Comparison of ENCODE assay signal across 26 mouse cellular contexts in genomic region chr8:71981032-71981431, GRCm38 (mm10). TPM values are rescaled to one million over a fixed set of nuclear protein-coding genes. Genes with fewer than 3 reads are reported as not detected.
DNase-seq lines count a peak whose midpoint lies in the region; ATAC-seq and TF ChIP-seq lines count a peak whose summit lies in the region.
"Had no signal": no experiment of that assay in that cellular context is flagged by ENCODE, and none has a peak within 500 bp of the region (broad histone marks: within the 10 kb centered on the region; RNA-seq: fewer than 3 reads in every experiment).

No protein-coding gene starts in this region.

- H3K4me2 ChIP-seq in hindbrain, embryonic 14.5 days (replicated peaks) = no peak overlapping the region
- H3K4me2 ChIP-seq: embryonic facial prominence, embryonic 15.5 days; heart, embryonic 13.5 days; liver, embryonic 12.5 days; neural tube, embryonic 12.5 days; stomach, embryonic 15.5 days had no signal

- TF ChIP-seq CTCF in kidney, adult 2 months (conservative IDR thresholded peaks at IDR 0.05; ENCODE audit: insufficient read depth, insufficient read length, low read depth, low read length) = no peak

- H3K36me3 ChIP-seq in kidney, adult 2 months (ENCODE audit: control insufficient read depth, insufficient read depth, low read length) = no peaks in the 10 kb centered on the region
- H3K36me3 ChIP-seq in hindbrain, embryonic 14.5 days (replicated peaks; ENCODE audit: control insufficient read depth, insufficient read depth) = no peaks in the 10 kb centered on the region
- H3K36me3 ChIP-seq: embryonic facial prominence, embryonic 15.5 days; heart, embryonic 13.5 days; hindbrain, embryonic 10.5 days; liver, embryonic 12.5 days; neural tube, embryonic 12.5 days; stomach, embryonic 15.5 days had no signal

- no peaks in the 10 kb centered on the region for H3K4me1 ChIP-seq in kidney, adult 2 months (ENCODE audit: control insufficient read depth, insufficient read depth, low read length)
- no peaks in the 10 kb centered on the region for H3K4me1 ChIP-seq in hindbrain, embryonic 14.5 days (replicated peaks; ENCODE audit: control insufficient read depth, insufficient read depth, low read length)
- H3K4me1 ChIP-seq: embryonic facial prominence, embryonic 15.5 days; hindbrain, embryonic 10.5 days; neural tube, embryonic 12.5 days; stomach, embryonic 15.5 days had no signal

- H3K9me3 ChIP-seq in hindbrain, embryonic 14.5 days (ENCODE audit: control insufficient read depth, low read length) = no peaks in the 10 kb centered on the region
- H3K9me3 ChIP-seq: embryonic facial prominence, embryonic 15.5 days; heart, embryonic 13.5 days; hindbrain, embryonic 10.5 days; liver, embryonic 12.5 days; neural tube, embryonic 12.5 days; stomach, embryonic 15.5 days had no signal

- TF ChIP-seq POLR2A in kidney, adult 2 months (IDR thresholded peaks at IDR 0.05; ENCODE audit: low read depth, low read length) = no peak

- ATAC-seq in common myeloid progenitor, adult 5-6 weeks (replicated peaks; ENCODE audit: low read depth, poor library complexity, severe bottlenecking) = peak; percentile 72
- 0 out of 2 replicates have a peak, but pooled peaks have one; percentile 19 for ATAC-seq in neutrophil, adult 5-6 weeks (ENCODE audit: extremely low read depth, insufficient number of reproducible peaks, low FRiP score, poor library complexity, severe bottlenecking)
- ATAC-seq in hindbrain, embryonic 14.5 days (ENCODE audit: low FRiP score) = no peak
- ATAC-seq: liver, embryonic 12.5 days had no signal

- H3K27me3 ChIP-seq in kidney, adult 2 months (replicated peaks; ENCODE audit: control insufficient read depth, insufficient read depth, low read length) = no peaks in the 10 kb centered on the region
- H3K27me3 ChIP-seq in hindbrain, embryonic 14.5 days (ENCODE audit: control insufficient read depth, insufficient read depth, low read length) = no peaks in the 10 kb centered on the region
- H3K27me3 ChIP-seq: embryonic facial prominence, embryonic 15.5 days; heart, embryonic 13.5 days; liver, embryonic 12.5 days; neural tube, embryonic 12.5 days; stomach, embryonic 15.5 days had no signal

- H3K9ac ChIP-seq in hindbrain, embryonic 14.5 days = no peak overlapping the region
- H3K9ac ChIP-seq: embryonic facial prominence, embryonic 15.5 days; heart, embryonic 13.5 days; liver, embryonic 12.5 days; neural tube, embryonic 12.5 days; stomach, embryonic 15.5 days had no signal

- H3K27ac ChIP-seq in kidney, adult 2 months (ENCODE audit: insufficient read depth, low read depth, low read length) = no peak overlapping the region
- no peak overlapping the region for H3K27ac ChIP-seq in hindbrain, embryonic 14.5 days
- H3K27ac ChIP-seq: embryonic facial prominence, embryonic 15.5 days; heart, embryonic 13.5 days; hindbrain, embryonic 10.5 days; liver, embryonic 12.5 days; macrophage; neural tube, embryonic 12.5 days; stomach, embryonic 15.5 days had no signal

- H3K4me3 ChIP-seq in kidney, adult 2 months (ENCODE audit: insufficient read depth, low read depth, low read length) = no peak overlapping the region
- H3K4me3 ChIP-seq in hindbrain, embryonic 14.5 days (replicated peaks; ENCODE audit: low read length) = no peak overlapping the region
- H3K4me3 ChIP-seq: embryonic facial prominence, embryonic 15.5 days; heart, embryonic 13.5 days; hindbrain, embryonic 10.5 days; liver, embryonic 12.5 days; neural tube, embryonic 12.5 days; stomach, embryonic 15.5 days had no signal

- peak; percentile 12 for DNase-seq in kidney, adult 2 months
- no peak for DNase-seq in kidney, adult 18-20 months
- DNase-seq in lung, postnatal 14 days = peak; percentile 15
- no peak for DNase-seq in lung, postnatal 4 days
- no peak for DNase-seq in cerebellum, adult 9-11 months
- no peak for DNase-seq in hindbrain, embryonic 14.5 days (ENCODE audit: low spot score)
- DNase-seq: adrenal gland, adult 2 months; cerebellum, adult 2 months; gastrocnemius, postnatal 25 days; thymus, postnatal 14 days had no signal

- 28% methylated on average over 2 of the region's 2 CpGs for WGBS in kidney, adult 2 months
- 78% methylated on average over 2 of the region's 2 CpGs for WGBS in hindbrain, embryonic 14.5 days

RNA-seq across cellular contexts. Expression of gene Cyp4f18, which starts 28.4 kb away (rescaled TPM):
- polyA plus RNA-seq in kidney, adult 2 months (2012; rRNA removed) = 1.7 and 3.3 TPM in 2 replicates
- total RNA-seq in common myeloid progenitor, adult 5-6 weeks (2017) = 0.64 and 1.6 TPM in 2 replicates
- total RNA-seq in neutrophil, adult 5-6 weeks (2017) = 257 and 280 TPM in 2 replicates
- polyA plus RNA-seq in hindbrain, embryonic 14.5 days (2014; fragmentation: Nextera tagmentation; extraction: Ambion mirVana) = 0.20 and 0.53 TPM in 2 replicates
- total RNA-seq: layer of hippocampus, postnatal 25 days; left cerebral cortex, postnatal 36 days; midbrain, postnatal 0 days had no signal

RNA-seq across cellular contexts. Expression of gene Zfp961, which starts 30.2 kb away (rescaled TPM):
- polyA plus RNA-seq in kidney, adult 2 months (2012; rRNA removed) = 6.7 and 8.9 TPM in 2 replicates
- 21.8 and 35.5 TPM in 2 replicates for total RNA-seq in common myeloid progenitor, adult 5-6 weeks (2017)
- 30.8 and 40.4 TPM in 2 replicates for total RNA-seq in neutrophil, adult 5-6 weeks (2017)
- 18.8 and 25.4 TPM in 2 replicates for polyA plus RNA-seq in hindbrain, embryonic 14.5 days (2014; fragmentation: Nextera tagmentation; extraction: Ambion mirVana)

RNA-seq across cellular contexts. Expression of gene Olfr372, which starts 60.0 kb away (rescaled TPM):
- polyA plus RNA-seq in kidney, adult 2 months (2012; rRNA removed) = not detected in 2 replicates
- total RNA-seq in common myeloid progenitor, adult 5-6 weeks (2017) = not detected in 2 replicates
- total RNA-seq in neutrophil, adult 5-6 weeks (2017) = 0.12 and 0.47 TPM in 2 replicates
- polyA plus RNA-seq in hindbrain, embryonic 14.5 days (2014; fragmentation: Nextera tagmentation; extraction: Ambion mirVana) = not detected in 2 replicates
- total RNA-seq: adrenal gland, adult 2 months; gastrocnemius, postnatal 25 days; layer of hippocampus, postnatal 25 days; left cerebral cortex, postnatal 36 days; midbrain, postnatal 0 days had no signal
- polyA plus RNA-seq: adrenal gland, adult 2 months; brain, embryonic 14.5 days; embryonic facial prominence, embryonic 15.5 days; forebrain, embryonic 11.5 days; frontal cortex, adult 2 months; heart, embryonic 13.5 days; hindbrain, embryonic 10.5 days; intestine, embryonic 14.5 days; liver, embryonic 12.5 days; macrophage; midbrain, postnatal 0 days; neural tube, embryonic 12.5 days; stomach, embryonic 15.5 days had no signal

Comparison
In these comparisons a context has a peak if more than half of its experiments do, and no peak if none do; other contexts are left out.
1. DNase-seq: peak in kidney, adult 2 months (single experiment) and lung, postnatal 14 days (single experiment); none in kidney, adult 18-20 months (single experiment), lung, postnatal 4 days (0 of 2), cerebellum, adult 9-11 months (single experiment) and hindbrain, embryonic 14.5 days (single experiment).
2. RNA of gene Cyp4f18, which starts 28.4 kb away (total RNA-seq): 257 to 280 TPM in neutrophil, adult 5-6 weeks; 0.64 to 1.6 TPM in common myeloid progenitor, adult 5-6 weeks; every median in the first group is over 10 times any median in the second.